Mouse (Mus musculus) mouse trophoblast stem cell (cell line): Measurements from ENCODE around the gene Golph3l.
"Not testable (repeated sequence)": the region's sequence is repeated elsewhere in the genome, so short reads cannot be mapped to it uniquely, and the experiment has no call there.

Experiments used
- in situ Hi-C, 2 experiments: fragments of 300-500 bp; cut with MseI, MboI; formaldehyde crosslinking; loops; 2 replicates in 1 of 2; 3 replicates in 1 of 2; pipeline ENCODE4 v1.15.1; 2025

Gene Golph3l

GRCm38 (mm10) chr3:95624628-95625503, 36.1 kb downstream of the Golph3l start, which contains the start of gene Ensa:
Gene Ensa, plus strand, starts transcription at chr3:95624993.
- in situ Hi-C loops: no loop called here

GRCm38 (mm10) chr3:95627763-95628162, 39.0 kb downstream of the Golph3l start:
- in situ Hi-C loops: no loop called here

- in situ Hi-C loops: no loop called here
Observed at GRCm38 (mm10) chr3:95629755-95630154, 41.0 kb downstream of the Golph3l start.

- in situ Hi-C loops: no loop called here
Observed at GRCm38 (mm10) chr3:95630856-95631255, 42.1 kb downstream of the Golph3l start.

- in situ Hi-C loops: no loop called here
Observed at GRCm38 (mm10) chr3:95631304-95631703, 42.6 kb downstream of the Golph3l start.

DNA sequence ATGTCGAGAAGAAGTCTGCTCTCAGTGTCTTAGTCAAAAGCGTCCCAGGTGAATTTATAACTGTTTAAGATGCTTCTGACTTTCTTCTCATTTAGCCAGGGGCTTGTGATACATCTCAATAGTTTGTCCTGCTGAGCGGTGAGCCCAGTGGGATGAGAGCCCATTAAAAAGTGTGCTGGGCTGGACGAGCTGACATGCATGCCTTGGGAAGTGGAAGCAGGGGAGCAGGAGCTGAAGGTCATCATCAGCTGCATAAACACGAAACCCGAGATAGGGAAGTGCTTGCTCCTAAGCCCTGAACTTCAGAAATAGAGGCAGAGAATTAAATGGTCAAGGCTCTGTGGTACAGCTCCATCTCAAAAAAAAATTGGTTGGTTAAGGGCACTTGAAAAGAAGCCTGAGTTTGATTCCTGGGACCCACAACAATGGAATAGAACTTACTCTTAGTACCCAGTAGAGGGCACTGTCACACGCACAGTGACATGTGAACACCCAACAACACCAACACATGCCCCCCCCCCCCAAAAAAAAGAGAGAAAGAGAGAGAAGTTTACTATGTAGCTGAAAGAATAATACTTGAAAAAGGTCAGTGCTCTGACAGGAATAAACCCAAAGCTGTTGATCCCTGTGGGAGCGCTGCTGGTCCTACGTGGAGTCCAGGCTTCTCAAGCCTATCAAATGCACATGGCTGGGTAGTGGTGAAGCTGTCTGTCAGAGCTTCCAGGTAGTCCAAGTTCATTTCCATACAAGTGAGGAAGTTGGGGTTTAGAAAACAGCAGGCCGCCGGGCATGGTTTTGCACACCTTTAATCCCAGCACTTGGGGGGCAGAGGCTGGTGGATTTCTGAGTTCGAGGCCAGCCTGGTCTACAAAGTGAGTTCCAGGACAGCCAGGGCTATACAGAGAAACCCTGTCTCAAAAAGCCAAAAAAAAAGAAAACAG, 44.2 kb downstream of the Golph3l start:
- in situ Hi-C loops: no loop called here

GRCm38 (mm10) chr3:95635636-95636035, 46.9 kb downstream of the Golph3l start:
- in situ Hi-C loops: no loop called here

DNA sequence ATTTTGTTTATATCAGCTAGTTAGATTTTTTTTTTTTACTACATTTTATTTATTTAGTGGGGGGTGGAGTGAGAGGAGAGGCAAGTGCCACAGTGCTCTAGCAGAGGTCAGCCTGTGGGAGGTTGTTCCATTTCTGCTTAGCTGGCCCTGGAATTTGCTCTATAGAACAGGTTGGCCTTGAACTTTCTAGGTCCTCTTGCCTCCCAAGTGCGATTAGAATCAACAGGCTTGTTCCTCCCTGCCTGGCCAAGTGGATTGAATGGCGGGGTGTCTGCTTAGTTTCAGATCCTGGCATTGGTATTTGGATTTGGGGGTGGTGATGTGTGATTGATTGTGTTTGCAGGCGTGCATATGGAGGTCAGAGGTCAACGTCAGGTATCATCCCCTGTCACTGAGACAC, 47.3 kb downstream of the Golph3l start:
- in situ Hi-C loops: no loop called here

DNA sequence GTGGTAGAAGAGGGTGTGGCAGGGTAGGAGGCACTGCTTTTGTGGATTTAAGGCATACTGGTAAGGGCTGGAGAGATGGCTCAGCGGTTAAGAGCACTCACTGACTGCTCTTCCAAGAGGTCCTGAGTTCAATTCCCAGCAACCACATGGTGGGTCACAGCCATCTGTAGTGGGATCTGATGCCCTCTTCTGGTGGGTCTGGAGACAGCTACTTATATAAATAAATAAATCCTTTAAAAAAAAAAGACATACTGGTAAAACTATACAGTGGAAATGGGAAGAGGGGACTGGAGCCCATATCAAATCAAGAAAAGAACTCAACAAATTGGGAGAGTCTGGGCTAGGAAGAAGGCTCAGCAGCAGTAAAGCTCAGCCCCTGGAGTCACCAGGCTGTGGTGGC, 51.0 kb downstream of the Golph3l start:
- in situ Hi-C loops: no loop called here

DNA sequence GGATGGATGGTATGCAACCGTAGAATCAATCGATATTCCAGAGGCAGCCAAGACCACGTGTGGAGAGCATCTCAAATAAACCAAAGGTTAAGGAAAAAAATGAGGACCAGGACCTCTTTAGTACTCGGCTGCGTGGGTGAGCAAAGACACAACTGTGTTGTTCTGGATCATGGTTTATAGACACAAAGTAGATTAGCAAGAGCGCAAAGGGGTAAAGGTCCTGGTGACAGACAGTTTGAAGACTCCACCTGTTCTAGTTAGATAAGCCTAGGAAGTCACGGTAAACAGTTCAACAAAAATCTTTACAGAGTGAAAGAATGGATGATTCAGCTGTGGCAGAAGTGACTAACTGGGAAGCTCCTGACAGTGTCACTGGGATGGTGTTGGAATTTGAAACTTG, 54.4 kb downstream of the Golph3l start:
- in situ Hi-C loops: no loop called here

GRCm38 (mm10) chr3:95645313-95646235, 56.8 kb downstream of the Golph3l start:
- in situ Hi-C loops: no loop called here

GRCm38 (mm10) chr3:95648016-95648415, 59.3 kb downstream of the Golph3l start:
- in situ Hi-C loops: no loop called here

DNA sequence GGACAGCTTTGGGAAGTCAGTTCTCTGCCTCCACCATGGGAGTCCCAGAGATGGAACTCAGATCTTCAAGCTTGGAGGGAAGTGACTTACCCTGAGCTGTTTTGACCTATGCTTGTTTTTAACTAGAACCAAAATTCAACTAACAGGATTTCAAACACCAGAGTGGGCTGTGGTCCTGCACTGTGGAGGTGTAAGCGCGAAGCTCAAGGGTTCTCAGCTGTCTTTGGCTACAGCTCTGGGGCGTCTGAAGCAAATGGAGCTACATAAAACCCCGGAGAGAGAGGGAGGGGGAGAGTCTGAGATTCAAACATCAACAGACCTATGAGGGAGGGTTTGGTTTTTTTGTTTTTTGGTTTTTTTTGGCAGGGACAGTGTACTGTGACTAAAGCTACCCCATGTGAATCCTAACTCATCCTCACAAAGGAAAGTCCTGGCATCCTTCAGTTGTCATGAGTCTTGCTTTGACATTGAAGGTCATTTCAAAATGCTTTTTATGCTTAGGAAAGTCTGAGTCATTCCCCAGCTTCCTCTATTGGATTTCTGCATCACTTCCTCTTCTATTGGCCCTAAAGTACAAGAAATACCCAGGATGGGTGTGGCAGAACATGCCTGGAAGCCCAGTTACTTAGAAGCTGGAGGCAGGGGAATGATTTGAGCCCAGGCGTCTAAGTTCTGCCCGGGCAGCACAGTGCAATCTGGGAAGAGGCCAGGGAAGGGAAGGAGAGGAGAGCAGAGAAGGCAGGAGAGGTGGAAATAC, 61.7 kb downstream of the Golph3l start:
- in situ Hi-C loops: no loop called here

DNA sequence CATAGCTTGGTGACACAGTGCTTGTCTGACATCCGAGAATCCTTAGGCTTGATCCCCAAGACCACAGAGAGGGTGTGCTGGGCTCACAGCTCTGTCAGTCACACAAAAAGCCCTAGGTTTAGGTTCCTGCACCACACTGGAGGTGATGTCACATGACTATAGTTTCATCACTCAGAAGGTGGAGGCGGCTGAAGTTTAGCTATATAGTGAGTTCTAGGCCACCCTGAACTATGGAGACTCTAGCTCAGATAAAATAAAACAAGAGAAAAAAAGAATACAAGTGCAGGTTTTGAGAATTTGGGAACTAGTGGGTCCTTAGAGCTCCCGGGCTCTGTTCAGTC, 62.3 kb downstream of the Golph3l start:
- in situ Hi-C loops: no loop called here

GRCm38 (mm10) chr3:95651391-95652203, 62.9 kb downstream of the Golph3l start:
- in situ Hi-C loops: no loop called here

DNA sequence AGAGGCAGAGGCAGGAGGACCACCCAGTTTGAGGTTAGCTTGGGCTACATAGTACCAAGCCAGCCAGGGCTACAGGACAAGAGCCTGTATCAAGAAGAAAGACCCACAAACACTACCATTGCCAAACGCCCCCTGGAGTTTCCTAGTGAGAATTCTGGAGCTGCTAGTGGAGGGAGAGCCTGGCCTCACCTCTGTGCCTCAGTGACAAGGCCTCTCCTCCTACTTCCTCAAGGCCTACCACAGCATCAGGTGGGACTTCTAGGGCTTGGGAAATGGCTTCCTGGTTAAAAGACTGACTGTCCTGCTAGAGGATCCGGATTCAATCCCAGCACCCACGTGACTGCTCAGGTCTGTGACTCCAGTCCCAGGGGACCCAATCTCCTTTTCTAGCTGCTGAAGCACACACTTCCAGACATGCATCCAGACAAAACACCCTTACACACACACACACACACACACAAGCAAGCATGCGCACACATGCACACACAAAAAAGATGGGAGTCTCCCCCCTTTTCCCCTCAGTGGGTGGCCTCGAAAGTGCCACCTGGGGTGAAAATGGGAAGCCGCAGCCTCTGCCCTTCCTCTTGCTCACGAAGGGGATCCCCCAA, 63.6 kb downstream of the Golph3l start:
- in situ Hi-C loops: no loop called here

- in situ Hi-C loops: no loop called here
Observed at GRCm38 (mm10) chr3:95652871-95653270, 64.1 kb downstream of the Golph3l start.

GRCm38 (mm10) chr3:95653473-95654034, 64.8 kb downstream of the Golph3l start:
- in situ Hi-C loops: no loop called here

GRCm38 (mm10) chr3:95654371-95654770, 65.6 kb downstream of the Golph3l start:
- in situ Hi-C loops: not testable (repeated sequence)
